Mouse (Mus musculus) liver, adult 2 months (tissue): ENCODE data around the gene Flnb.

Source experiments
- CTCF ChIP-seq: fragments of 200-500 bp; IDR thresholded peaks from 2 replicates; pipeline ENCODE4 v1.5.1; 2011; ENCODE audit warnings: low read depth, low read length, control low read depth
- POLR2A ChIP-seq: fragments of 200-500 bp; IDR thresholded peaks from 2 replicates; pipeline ENCODE4 v1.6.1; 2011; ENCODE audit warnings: low read length, control low read depth; ENCODE audit not compliant: insufficient read depth; ENCODE audit errors: extremely low read depth

DNA sequence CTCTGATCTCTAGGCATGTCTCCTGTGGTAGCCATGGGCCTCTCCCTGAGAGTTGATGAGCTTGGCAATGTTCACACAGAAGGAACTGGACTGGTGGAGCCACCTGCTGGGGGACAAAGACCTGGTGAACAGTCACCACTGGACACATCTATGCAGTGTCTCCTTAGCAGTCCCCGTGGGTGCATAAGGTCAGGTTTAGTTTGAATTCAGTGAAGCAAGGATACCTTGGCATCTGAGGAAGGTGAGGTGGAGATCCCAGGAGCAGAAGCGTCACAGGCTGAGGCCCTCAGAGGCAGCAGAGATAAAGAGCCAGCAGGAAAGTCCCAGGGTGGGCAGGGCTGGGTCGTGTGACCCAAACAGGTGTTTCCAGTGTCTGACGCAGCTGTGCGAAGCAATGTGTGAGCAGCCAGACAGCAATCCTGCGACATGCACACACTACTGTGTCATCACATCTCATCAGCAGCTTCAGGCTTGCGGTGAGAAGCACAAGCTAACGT, 176.6 kb downstream of the Flnb start, which contains the start of gene Dnase1l3:
- TF ChIP-seq POLR2A (no peak), CTCF (peak; percentile 82)
